Mouse (Mus musculus) midbrain, embryonic 15.5 days (tissue): ENCODE measurements around the gene Ablim2. TPM values are rescaled to one million over a fixed set of nuclear protein-coding genes. Genes with fewer than 3 reads are reported as not detected.

Source experiments
- ATAC-seq: fragments of 200-750 bp; cut with Nextera tagmentation; replicated peaks from 2 replicates; pipeline ENCODE4 v1.8.0; 2017; ENCODE audit warnings: moderate TSS enrichment
- H3K27ac ChIP-seq: fragments of 300-500 bp; sonication (generic); 2 replicates; pipeline ENCODE4 v1.5.1; 2015; ENCODE audit warnings: mild to moderate bottlenecking, inconsistent platforms
- H3K27me3 ChIP-seq: fragments of 300-500 bp; sonication (generic); replicated peaks from 2 replicates; pipeline ENCODE4 v1.6.1; 2015; ENCODE audit warnings: inconsistent platforms
- H3K36me3 ChIP-seq: fragments of 300-500 bp; sonication (generic); replicated peaks from 2 replicates; pipeline ENCODE4 v1.6.1; 2015; ENCODE audit warnings: inconsistent platforms
- H3K4me1 ChIP-seq: fragments of 300-500 bp; sonication (generic); 2 replicates; pipeline ENCODE4 v1.6.1; 2015; ENCODE audit warnings: inconsistent platforms
- H3K4me2 ChIP-seq: fragments of 300-500 bp; sonication (generic); 2 replicates; pipeline ENCODE4 v1.6.1; 2015; ENCODE audit warnings: inconsistent platforms, mild to moderate bottlenecking, moderate library complexity
- H3K4me3 ChIP-seq: fragments of 300-500 bp; sonication (generic); 2 replicates; pipeline ENCODE4 v1.5.1; 2015; ENCODE audit warnings: mild to moderate bottlenecking, inconsistent platforms
- H3K9ac ChIP-seq: fragments of 300-500 bp; sonication (generic); 2 replicates; pipeline ENCODE4 v1.6.1; 2015; ENCODE audit warnings: mild to moderate bottlenecking, inconsistent platforms
- H3K9me3 ChIP-seq: fragments of 300-500 bp; sonication (generic); 2 replicates; pipeline ENCODE4 v1.6.1; 2016; ENCODE audit warnings: inconsistent platforms
- WGBS: fragments of 180-500 bp; shearing (Covaris S2); methylation state at CpG from one replicate; pipeline ENCODE4 v1.1.7; 2015; ENCODE audit warnings: mixed read lengths; 5-methylcytosine and 5-hydroxymethylcytosine counted together
- polyA plus RNA-seq: library from polyadenylated mRNA; unstranded; fragments of >200 nt; fragmentation: Nextera tagmentation; extraction: Ambion mirVana; gene quantifications from 2 replicates; pipeline ENCODE4 v1.2.1, GENCODE M21; 2015

Gene Ablim2
- polyA plus RNA-seq, 1 experiment from 2014 or later = 25.7 TPM

DNA sequence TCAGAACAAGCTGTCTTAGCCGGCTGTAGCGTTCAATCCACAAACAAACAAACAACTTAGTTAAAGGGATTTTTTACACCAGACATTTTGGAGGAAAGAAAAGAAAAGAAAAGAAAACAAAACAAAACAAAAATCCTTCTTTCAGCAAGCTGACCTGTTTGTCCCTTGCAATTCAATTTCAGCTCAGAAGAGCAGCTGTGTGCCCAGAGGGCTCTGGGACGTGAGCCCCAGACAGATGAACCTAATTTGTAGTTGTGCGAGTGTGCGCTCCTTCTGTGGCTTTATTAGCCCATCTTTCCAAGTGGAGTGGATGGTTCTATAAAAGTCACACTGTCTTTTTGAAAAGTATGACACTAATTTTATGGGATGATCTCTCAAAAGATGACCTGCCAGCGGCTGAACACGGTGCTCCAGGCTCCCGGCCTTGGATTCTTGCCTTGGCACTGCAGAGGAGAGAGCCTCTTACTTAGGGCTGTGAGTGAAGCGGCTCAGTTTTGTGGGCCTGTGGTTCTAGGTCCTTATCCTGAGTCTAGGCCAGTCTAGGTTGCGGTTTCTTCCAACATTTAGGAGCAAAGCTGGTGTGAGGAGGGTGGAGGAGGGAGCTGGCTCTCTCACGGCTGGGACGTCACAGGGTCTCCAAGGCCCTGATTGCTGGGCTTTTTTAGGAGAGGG, 158.1 kb downstream of the Ablim2 start:
- H3K27ac ChIP-seq = peak overlapping the region; percentile 46; the same call in 1 of the 2 replicates
- H3K4me1 ChIP-seq = peaks cover 48% of the 10 kb centered on the region
- ATAC-seq = no peak

DNA sequence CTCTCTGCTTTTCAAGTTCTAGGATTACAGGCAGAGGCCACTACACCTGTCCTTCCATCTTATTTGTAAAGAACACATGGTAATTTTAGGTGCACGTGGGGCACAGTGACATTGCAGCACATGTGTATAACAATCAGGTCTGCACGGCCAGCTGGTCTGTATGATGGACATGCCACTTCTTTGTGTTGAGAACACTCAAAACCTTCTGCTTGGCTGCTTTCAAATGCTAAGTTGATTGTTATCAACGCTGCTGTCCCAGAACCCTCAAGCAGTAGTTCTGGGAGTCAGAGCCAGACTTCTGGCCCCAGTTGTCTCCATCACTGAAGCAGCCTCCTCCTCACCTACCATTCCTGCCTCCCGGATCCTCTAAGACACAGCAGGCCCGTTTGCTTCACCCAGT, 159.0 kb downstream of the Ablim2 start:
- 37% methylated on average over 5 of the region's 5 CpGs for WGBS
- Histone ChIP-seq H3K9me3 (no peaks in the 10 kb centered on the region), H3K27ac (no peak overlapping the region), H3K27me3 (no peaks in the 10 kb centered on the region), H3K9ac (no peak overlapping the region), H3K4me2 (no peak overlapping the region), H3K36me3 (no peaks in the 10 kb centered on the region), H3K4me3 (no peak overlapping the region), H3K4me1 (peaks cover 57% of the 10 kb centered on the region)
- no peak for ATAC-seq

More for the DNA sequence above, 158.1 kb downstream of the Ablim2 start:
- Histone ChIP-seq H3K4me2 (no peak overlapping the region), H3K9me3 (no peaks in the 10 kb centered on the region), H3K36me3 (no peaks in the 10 kb centered on the region), H3K9ac (no peak overlapping the region), H3K27me3 (no peaks in the 10 kb centered on the region), H3K4me3 (no peak overlapping the region)
- WGBS = 61% methylated on average over 12 of the region's 12 CpGs

DNA sequence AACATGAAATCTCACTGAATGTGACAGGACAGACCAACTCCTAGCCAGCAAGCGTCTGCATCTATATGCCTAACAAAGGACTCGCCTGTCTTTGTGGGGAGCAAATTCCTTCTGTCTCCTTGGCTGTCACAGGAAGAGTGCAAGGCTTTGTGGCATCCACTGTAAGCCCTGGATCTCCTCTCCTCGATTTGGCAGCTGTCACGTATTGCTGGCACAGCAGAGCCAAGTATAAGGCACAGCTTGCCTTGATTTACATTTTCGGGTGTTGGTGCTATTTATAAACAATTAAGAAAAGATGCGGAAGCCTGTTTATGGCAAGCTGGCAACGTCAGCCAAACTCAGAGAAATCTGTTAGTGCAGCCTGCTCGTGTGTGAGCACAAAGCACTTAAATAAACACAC, 160.7 kb downstream of the Ablim2 start:
- 18% methylated on average over 8 of the region's 8 CpGs for WGBS
- peak overlapping the region; percentile 76 for H3K27ac ChIP-seq
- peaks cover 70% of the 10 kb centered on the region for H3K4me1 ChIP-seq
- no peak overlapping the region for H3K4me2 ChIP-seq
- H3K4me3 ChIP-seq = no peak overlapping the region
- H3K9ac ChIP-seq = no peak overlapping the region; the same call in 1 of the 2 replicates
- H3K9me3 ChIP-seq = no peaks in the 10 kb centered on the region
- no peaks in the 10 kb centered on the region for H3K36me3 ChIP-seq
- no peaks in the 10 kb centered on the region for H3K27me3 ChIP-seq
- ATAC-seq = peak; percentile 49

DNA sequence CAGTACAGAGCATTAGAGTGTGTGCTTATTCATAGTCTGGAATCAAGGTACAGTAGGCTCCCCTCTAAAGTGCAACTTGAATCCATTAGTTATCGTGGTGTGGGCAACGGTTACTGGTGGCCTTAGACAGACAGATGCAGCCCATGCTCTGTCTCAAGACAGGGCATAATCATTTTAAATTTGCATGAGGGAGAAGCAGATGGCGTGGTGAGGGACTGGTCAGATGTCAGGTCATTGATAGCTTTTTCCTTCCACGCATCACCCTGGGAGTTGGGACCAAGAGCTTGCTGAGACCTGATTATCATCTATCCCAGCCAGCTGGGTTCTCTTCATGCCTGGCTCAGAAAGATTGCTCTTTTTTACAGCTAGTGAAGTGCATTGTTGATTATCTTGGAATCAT, 162.4 kb downstream of the Ablim2 start:
- Histone ChIP-seq H3K27ac (peak overlapping the region; percentile 76; the same call in 1 of the 2 replicates), H3K4me1 (peaks cover 81% of the 10 kb centered on the region), H3K4me2 (no peak overlapping the region), H3K4me3 (no peak overlapping the region), H3K36me3 (no peaks in the 10 kb centered on the region), H3K27me3 (no peaks in the 10 kb centered on the region), H3K9ac (no peak overlapping the region), H3K9me3 (no peaks in the 10 kb centered on the region)
- WGBS = 24% methylated on average over 4 of the region's 4 CpGs
- no peak for ATAC-seq

DNA sequence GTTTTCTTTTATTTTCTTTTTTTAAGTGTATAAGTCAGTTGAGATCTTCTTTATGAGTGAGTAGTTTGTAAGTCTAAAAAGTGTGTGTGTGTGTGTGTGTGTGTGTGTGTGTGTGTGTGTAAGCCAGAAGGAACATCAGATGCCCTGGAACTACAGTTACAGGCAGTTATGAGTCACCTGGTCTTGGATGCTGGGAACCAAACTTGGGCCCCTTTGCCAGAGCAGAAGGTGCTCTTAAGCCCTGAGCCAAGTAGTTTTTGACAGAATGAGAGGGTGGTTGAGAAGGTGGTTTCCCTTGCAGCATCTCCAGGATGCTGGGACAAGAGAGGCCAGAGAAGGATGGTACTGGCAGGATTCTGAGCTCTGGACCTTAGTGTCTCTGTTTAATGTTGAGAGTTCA, 162.9 kb downstream of the Ablim2 start:
- Histone ChIP-seq H3K4me3 (no peak overlapping the region), H3K36me3 (no peaks in the 10 kb centered on the region), H3K27ac (no peak overlapping the region), H3K9me3 (no peaks in the 10 kb centered on the region), H3K27me3 (no peaks in the 10 kb centered on the region), H3K4me1 (peaks cover 81% of the 10 kb centered on the region), H3K9ac (no peak overlapping the region), H3K4me2 (no peak overlapping the region)
- no peak for ATAC-seq

DNA sequence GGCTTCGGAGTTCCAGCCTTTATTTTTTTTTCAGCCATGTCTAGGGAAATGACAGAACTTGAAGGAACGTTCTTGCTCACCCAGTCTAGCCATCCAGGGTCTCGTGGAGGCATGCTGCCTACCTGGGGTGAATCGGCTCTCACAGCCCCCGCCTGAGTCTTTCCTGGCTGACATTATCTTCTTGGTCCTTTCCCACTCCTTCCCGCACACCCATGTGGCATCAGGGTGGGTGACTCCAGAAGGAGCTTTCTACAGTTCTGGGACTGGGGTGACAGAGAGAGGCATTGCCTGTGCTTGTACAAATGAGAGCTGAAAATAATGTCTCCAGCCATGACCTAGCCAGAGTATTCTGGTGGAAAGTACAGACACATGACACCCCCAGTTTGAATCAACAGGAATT, 163.5 kb downstream of the Ablim2 start:
- no peaks in the 10 kb centered on the region for H3K27me3 ChIP-seq
- H3K27ac ChIP-seq = no peak overlapping the region
- no peak for ATAC-seq
- no peak overlapping the region for H3K4me2 ChIP-seq
- H3K9me3 ChIP-seq = no peaks in the 10 kb centered on the region
- no peak overlapping the region for H3K4me3 ChIP-seq
- no peak overlapping the region for H3K9ac ChIP-seq
- peaks cover 81% of the 10 kb centered on the region for H3K4me1 ChIP-seq
- H3K36me3 ChIP-seq = no peaks in the 10 kb centered on the region
- WGBS = 84% methylated on average over 6 of the region's 6 CpGs

DNA sequence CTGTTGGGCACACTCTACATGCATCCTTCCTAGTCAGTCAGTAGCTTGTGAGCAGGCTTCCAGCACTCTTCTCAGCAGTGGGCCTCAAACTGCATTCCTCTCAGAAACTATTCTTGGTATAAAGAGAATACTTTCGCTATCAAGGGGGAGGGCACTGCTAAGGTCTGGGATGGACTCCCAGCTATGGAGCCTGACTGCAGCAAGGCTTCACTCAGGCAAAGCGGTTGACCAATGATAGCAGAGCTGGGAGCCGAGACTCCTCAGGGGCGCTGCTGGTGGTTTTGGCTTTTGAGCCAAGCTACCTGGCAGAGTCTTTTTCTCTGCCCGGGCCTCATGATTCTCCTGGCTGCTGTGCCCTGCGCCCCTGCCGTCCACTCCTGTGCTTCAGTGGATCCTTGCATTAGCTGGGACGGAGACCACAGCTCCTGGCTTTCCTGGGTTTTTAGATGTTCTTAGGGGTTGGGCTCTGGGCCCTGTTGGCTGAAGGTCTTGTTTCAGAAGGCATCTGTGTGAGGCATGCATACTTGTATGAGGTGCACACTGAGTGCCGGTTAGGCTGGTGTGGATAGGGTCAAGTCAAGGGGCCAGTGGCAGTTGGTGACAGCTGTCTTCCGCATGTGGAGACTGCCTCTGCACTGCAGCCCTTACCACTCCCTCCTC, 164.0 kb downstream of the Ablim2 start:
- Histone ChIP-seq H3K9me3 (no peaks in the 10 kb centered on the region), H3K4me3 (no peak overlapping the region), H3K36me3 (no peaks in the 10 kb centered on the region), H3K27ac (no peak overlapping the region), H3K4me1 (peaks cover 87% of the 10 kb centered on the region), H3K4me2 (no peak overlapping the region), H3K27me3 (no peaks in the 10 kb centered on the region), H3K9ac (no peak overlapping the region)
- ATAC-seq = no peak
- 50% methylated on average over 10 of the region's 10 CpGs for WGBS

DNA sequence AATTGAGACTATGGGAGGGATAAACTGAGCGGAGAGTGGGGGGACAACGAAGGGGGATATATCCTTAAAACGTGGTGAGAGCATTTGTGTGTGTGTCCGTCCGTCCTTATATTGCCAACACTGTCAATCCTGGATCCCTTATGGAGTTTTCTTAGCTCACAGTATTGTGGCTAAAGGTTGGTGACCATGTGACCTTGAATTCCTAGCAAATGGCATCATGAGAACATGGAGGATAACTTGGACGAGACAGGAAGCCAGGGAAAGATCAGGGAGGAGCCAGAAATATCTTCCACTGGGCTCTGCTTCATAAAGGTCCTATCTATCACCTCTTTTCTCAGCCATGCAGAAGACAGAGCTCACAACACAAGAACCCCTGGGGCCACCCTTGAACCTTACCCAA, 165.8 kb downstream of the Ablim2 start:
- ATAC-seq = no peak
- 90% methylated on average over 6 of the region's 6 CpGs for WGBS
- Histone ChIP-seq H3K4me2 (no peak overlapping the region), H3K27ac (no peak overlapping the region), H3K4me1 (peaks cover 88% of the 10 kb centered on the region), H3K9me3 (no peaks in the 10 kb centered on the region), H3K9ac (no peak overlapping the region), H3K27me3 (no peaks in the 10 kb centered on the region), H3K36me3 (no peaks in the 10 kb centered on the region), H3K4me3 (no peak overlapping the region)

DNA sequence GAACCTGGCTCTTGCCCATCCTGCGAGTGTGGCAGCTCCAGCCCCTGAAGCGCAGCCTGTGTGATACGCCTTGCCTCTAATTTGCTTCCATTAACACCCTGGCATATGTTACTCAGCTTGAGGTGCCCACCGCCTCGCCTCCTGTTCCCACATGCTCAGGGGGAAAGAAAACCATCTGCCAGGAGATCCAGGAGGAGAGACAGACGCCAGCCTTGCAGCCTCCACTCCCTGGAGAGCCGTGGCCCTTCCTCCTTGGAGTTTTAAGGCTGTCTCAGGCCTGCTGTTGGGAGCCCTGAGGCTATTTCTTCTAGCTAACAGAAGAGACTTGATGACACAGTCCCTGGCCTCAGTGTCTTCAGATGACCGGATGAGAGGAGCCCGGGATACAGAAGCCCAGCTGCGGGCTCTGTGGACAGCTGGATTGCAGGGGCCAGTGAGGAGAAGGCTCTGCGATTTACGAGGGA, 167.5 kb downstream of the Ablim2 start:
- no peaks in the 10 kb centered on the region for H3K27me3 ChIP-seq
- peak overlapping the region; percentile 25; the same call in 1 of the 2 replicates for H3K27ac ChIP-seq
- 38% methylated on average over 12 of the region's 12 CpGs for WGBS
- H3K4me3 ChIP-seq = no peak overlapping the region
- no peaks in the 10 kb centered on the region for H3K9me3 ChIP-seq
- no peak overlapping the region for H3K4me2 ChIP-seq
- no peaks in the 10 kb centered on the region for H3K36me3 ChIP-seq
- peaks cover 70% of the 10 kb centered on the region for H3K4me1 ChIP-seq
- no peak overlapping the region for H3K9ac ChIP-seq
- ATAC-seq = 0 out of 2 replicates have a peak, but pooled peaks have one; percentile 15

DNA sequence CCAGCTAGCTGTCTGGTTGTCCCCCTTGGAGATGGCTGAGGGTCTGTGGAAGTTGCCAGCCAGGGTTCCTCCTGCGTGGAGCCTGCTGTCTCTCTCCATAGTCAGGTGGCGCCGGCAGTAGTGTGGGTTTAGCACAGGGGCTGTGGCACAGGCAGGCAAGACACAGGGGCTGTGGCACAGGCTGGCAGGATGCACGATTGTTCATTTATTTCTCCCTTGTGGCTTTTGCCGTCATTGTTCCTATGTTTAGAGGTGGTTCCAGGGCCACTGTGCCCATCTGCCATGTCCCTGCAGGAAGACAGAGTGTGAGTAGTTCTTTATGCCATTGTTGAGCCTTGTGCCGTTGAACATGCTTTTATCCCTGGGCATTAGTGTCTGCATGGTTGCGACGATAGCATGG, 168.8 kb downstream of the Ablim2 start:
- H3K4me2 ChIP-seq = no peak overlapping the region
- 59% methylated on average over 8 of the region's 8 CpGs for WGBS
- H3K4me3 ChIP-seq = no peak overlapping the region
- no peaks in the 10 kb centered on the region for H3K9me3 ChIP-seq
- no peaks in the 10 kb centered on the region for H3K36me3 ChIP-seq
- H3K27me3 ChIP-seq = no peaks in the 10 kb centered on the region
- ATAC-seq = no peak
- peaks cover 61% of the 10 kb centered on the region for H3K4me1 ChIP-seq
- H3K9ac ChIP-seq = no peak overlapping the region
- no peak overlapping the region for H3K27ac ChIP-seq

DNA sequence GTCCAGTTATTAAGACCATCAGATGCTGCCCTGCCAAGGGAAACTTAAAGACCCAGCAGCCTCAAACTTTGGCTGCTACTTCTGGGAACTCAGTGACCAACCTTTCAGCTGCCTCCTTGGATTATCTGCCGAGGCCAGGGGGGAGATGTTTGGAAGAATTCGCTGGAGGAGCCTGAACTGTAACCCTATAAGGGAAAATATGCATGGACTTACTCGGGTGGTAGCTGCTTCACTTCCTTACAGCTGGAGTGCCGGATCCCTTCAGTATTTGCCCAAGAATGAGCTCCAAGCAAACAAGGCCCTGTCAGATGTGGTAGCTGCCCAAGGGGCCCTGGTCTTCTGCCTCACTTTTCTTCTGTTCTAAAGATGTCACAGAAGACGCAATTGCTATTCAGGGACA, 173.6 kb downstream of the Ablim2 start:
- Histone ChIP-seq H3K36me3 (peaks cover 3% of the 10 kb centered on the region; the same call in 1 of the 2 replicates), H3K27ac (no peak overlapping the region), H3K27me3 (no peaks in the 10 kb centered on the region), H3K4me1 (peaks cover 41% of the 10 kb centered on the region), H3K9ac (no peak overlapping the region), H3K4me2 (no peak overlapping the region), H3K9me3 (no peaks in the 10 kb centered on the region), H3K4me3 (no peak overlapping the region)
- WGBS = 69% methylated on average over 5 of the region's 5 CpGs
- ATAC-seq = no peak

DNA sequence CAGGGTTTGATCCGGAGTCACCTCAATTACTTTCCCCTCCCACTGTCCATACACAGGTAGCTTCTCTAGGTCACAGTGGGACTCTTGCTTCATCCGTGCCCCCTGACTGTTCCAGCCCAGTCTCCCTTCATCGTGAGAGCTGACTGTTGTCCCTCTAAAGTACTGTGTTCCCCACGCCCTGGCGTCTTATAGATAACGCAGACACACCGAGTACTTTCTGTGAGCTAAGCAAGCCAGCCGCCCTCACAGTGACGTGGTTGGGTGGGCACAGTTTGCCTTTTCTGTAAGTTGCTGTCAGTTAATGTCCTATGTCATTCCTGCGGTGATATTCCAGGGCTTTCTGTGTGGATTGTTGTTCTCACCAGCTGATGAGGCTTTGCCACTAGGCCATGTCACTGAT, 175.4 kb downstream of the Ablim2 start:
- H3K4me2 ChIP-seq = no peak overlapping the region
- 72% methylated on average over 10 of the region's 10 CpGs for WGBS
- H3K4me1 ChIP-seq = peaks cover 25% of the 10 kb centered on the region
- H3K4me3 ChIP-seq = no peak overlapping the region
- peaks cover 7% of the 10 kb centered on the region; the same call in 1 of the 2 replicates for H3K36me3 ChIP-seq
- no peak for ATAC-seq
- H3K27ac ChIP-seq = no peak overlapping the region
- H3K9me3 ChIP-seq = no peaks in the 10 kb centered on the region
- no peak overlapping the region for H3K9ac ChIP-seq
- no peaks in the 10 kb centered on the region for H3K27me3 ChIP-seq
